Mouse (Mus musculus) MEL (cell line): Measurements from ENCODE around the gene Mus81.

ENCODE experiments used
- CTCF ChIP-seq, 3 experiments: IDR thresholded peaks in 2 of 3; conservative IDR thresholded peaks in 1 of 3; 2 replicates each; pipeline ENCODE4 v1.5.1; 2011 to 2012; ENCODE audit warnings: low read length in 3 of 3, low read depth in 2 of 3, mild to moderate bottlenecking in 2 of 3, improper control_type of control experiment in 1 of 3, inconsistent platforms in 1 of 3, mixed read lengths in 1 of 3, moderate library complexity in 1 of 3; ENCODE audit not compliant: control insufficient read depth in 1 of 3, insufficient read depth in 1 of 3, poor library complexity in 1 of 3, severe bottlenecking in 1 of 3
- SMC3 ChIP-seq: IDR thresholded peaks from 2 replicates; pipeline ENCODE4 v1.6.1; 2011; ENCODE audit warnings: low read depth, low read length, improper control_type of control experiment

DNA sequence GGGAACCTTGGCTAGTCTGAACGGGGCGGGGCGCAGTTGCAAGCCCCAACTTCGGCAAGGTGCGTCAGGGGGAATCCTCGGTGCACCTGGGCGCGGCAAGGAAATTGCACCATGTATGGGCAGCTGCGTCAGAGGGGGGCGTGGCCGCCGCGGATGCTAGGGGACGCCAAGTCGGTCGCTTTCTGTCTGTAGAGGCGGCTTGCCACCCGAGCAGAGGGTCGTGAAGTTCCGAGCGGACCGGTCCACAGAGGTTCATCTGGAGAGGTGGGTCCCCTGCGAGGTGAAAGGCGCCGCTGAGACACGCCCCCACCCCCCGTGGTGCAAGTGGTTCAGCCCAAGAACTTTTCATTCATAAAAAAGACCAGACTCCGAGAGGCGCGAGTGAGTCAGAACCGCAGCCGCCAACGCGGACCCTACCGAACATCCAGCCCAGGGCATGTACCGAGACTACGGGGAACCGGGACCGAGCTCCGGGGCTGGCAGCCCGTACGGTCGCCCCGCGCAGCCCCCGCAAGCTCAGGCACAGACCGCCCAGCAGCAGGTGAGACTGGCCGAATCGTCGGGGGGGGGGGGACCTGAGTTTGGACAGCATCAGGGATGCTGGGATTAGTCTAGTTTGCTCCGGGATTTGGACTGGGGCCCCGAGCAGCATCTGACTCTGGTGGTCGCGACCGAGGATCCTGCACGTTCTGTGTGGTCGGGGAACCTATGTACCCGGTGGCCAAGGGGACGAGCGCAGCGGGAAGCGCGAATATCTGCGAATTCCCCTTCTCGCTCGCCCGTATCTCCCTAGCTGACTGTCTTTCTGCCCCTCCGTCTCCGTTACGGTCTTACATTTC, 40.5 kb downstream of the Mus81 start, which contains the start of gene Fosl1:
- TF ChIP-seq SMC3 (0 out of 2 replicates have a peak, but pooled peaks have one; percentile 2), CTCF (IDR thresholded peaks at IDR 0.05 in 2 of 3, conservative IDR thresholded peaks at IDR 0.05 in 1 of 3; ENCODE audit: control insufficient read depth in 1 of 3, insufficient read depth in 1 of 3, low read depth in 2 of 3, low read length in 3 of 3, poor library complexity in 1 of 3, severe bottlenecking in 1 of 3) (no peak)
